Mouse (Mus musculus): Measurements from ENCODE around the gene Hpn.
A peak's percentile ranks its signal among the peaks of the same experiment; 100 is the strongest.

Gene Hpn

GRCm38 (mm10) chr7:31110861-31111385 lies 4.2 kb downstream of the Hpn start:
- DNase-seq (ENCODE audit: low spot score): peak; percentile 45

DNA sequence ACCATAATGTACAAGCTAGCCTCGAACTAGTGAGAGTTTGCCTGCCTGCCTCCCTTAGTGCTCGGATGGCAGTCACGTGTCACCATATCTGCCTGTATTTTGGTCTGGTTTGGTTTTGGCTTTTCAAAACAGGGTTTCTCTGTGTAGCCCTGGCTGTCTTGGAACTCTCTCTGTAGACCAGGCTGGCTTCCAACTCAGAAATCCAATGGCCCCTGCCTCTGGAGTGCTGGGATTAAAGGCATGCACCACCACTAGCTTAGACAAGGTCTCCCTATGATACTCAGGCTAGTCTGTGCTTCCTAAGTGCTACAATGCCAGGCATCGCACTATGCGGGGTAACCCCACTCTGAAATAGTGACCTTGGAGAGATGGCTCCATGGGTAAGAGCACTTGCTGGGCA lies 5.3 kb downstream of the Hpn start:
- no peak for DNase-seq (ENCODE audit: low spot score)

DNA sequence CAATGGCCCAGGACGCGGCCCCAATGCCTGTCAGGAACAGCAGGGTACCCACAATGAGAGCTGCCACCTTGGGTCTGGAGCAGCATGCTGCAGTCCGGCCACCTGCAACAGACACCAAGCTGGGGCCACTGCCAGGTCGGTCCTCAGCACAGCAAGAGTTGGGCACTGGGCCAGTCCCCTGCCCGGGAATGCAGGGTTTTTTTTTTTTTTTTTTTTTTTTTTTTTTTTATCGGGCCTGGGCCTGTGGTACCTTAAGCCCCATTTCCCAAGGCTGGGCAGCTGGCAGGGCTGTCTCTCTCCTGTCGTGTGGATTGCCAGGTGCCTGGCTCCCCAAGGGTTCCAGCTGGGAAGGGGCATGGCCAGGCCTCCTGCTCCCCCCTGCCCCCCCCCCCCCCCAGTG lies 6.0 kb downstream of the Hpn start:
- no peak for DNase-seq (ENCODE audit: low spot score)

GRCm38 (mm10) chr7:31107781-31108180 lies 7.3 kb downstream of the Hpn start:
- DNase-seq (ENCODE audit: low spot score): no peak

DNA sequence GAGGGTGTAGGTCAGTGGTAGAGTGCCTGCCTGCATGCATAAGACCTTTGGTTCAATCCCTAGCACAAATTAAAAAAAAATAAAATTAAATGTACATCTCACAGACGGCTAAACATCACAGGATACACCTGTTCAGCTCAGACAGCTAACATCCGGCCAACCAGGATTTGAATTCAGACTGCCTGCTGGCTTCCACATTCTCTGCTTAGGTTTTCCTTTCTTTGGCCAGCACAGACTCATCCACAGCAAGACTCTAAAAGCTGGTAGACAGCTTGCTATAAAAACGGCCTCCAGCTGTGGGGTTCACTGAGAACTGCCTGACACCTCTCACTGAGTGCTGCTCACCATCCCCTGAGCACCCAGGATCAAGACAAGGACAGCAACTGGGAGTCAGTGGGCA lies 8.9 kb downstream of the Hpn start:
- DNase-seq (ENCODE audit: low spot score): no peak

DNA sequence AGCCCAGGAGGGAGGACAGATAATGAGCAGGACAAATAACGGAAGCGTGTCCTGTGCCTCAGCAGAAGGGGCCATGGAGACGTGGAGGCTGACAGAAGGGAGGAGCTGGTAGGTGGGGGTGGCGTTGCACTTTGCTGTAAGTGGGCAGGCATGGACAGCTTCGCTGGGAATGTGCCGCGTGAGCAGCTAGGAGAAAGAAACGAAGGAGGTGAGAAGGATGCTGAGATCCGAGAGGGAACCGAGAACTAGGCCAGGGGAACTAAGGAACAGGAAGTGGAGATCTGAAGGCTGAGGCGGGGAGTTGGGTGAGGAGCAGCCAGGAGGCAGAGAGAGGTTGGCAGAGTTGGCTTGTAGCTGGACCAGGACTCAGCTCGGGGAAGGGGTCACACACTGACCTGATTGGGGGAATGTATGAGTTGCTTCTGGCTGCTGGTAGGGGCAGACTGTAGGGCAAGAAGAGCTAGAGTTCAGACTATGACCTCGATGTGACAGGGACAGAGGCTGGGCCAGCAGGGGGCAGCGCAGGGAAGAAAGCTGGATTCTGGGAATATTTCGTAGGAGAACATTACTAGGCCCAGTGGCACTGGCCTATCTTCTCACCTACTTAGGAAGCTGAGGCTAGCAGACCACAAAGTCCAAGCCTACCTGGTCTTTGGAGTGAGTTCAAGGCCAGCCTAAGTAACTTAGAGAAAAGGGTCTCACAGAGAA lies 9.9 kb downstream of the Hpn start:
- no peak for DNase-seq (ENCODE audit: low spot score)

DNA sequence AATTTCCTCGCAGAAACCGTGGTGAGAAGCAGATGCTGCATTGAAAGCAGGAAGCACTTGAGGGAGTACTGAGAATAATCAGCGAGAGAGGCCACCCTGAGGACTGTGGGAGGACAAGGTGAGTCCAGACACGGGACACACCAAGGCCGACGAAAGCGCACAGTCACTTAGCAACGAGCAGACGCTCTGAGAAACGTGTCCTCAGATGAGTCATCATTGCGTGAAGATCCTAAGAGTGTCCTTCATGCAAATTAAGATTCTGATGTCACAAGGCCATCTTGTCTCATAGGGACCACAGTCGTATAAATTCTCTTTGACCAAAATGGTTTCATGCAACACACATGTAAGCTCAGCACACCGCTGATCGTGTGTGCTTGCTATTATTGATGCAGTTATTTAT lies 14.3 kb downstream of the Hpn start:
- no peak for DNase-seq (ENCODE audit: low spot score)

- no peak for DNase-seq (ENCODE audit: low spot score)
Observed at GRCm38 (mm10) chr7:31099612-31099982, 15.5 kb downstream of the Hpn start.

DNA sequence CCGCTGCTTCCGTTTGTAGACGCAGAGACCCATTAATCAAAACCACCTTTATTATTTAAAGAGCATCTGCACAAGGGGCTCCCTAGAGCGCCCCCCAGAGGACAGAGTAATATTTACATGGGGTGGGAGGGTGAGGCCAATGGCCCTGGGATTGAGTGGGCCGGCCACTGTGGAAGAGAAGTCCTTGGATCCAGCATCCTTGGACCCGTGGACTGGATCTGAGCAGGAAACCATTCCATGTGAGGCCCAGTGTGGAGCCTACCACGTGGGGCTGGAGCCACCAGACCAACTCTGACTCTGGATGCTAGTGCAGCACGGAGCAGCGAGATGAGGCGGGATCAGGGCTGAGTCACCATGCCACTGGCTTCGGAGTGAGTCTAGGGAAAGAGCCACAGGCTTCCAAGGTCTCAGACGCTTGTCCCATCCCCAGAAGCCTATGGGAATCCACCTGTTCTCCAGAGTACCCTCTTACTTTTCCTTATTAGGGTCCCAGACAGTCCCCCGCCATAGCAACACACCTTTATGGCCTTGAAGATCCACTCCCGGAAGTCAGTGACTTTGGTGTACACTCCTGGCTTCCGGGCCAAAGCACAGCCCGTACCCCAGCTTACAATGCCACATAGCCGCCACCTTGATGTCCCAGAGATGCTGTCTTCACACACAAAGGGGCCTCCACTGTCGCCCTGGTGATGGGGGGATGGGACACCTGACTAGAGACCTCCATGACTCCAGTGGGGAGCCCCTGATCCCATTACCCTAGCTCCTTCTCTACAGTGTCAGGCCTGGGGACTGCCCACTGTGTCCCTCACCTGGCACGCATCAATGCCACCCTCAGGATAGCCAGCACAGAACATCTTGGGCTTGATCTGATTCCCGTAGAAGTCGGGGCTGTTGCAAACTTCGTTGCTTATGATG lies 16.1 kb downstream of the Hpn start:
- no peak for DNase-seq (ENCODE audit: low spot score)

GRCm38 (mm10) chr7:31097583-31098248 lies 17.4 kb downstream of the Hpn start:
- DNase-seq (ENCODE audit: low spot score): peak; percentile 88

- no peak for DNase-seq (ENCODE audit: low spot score)
Observed at GRCm38 (mm10) chr7:31096892-31097564, 18.1 kb downstream of the Hpn start.

DNA sequence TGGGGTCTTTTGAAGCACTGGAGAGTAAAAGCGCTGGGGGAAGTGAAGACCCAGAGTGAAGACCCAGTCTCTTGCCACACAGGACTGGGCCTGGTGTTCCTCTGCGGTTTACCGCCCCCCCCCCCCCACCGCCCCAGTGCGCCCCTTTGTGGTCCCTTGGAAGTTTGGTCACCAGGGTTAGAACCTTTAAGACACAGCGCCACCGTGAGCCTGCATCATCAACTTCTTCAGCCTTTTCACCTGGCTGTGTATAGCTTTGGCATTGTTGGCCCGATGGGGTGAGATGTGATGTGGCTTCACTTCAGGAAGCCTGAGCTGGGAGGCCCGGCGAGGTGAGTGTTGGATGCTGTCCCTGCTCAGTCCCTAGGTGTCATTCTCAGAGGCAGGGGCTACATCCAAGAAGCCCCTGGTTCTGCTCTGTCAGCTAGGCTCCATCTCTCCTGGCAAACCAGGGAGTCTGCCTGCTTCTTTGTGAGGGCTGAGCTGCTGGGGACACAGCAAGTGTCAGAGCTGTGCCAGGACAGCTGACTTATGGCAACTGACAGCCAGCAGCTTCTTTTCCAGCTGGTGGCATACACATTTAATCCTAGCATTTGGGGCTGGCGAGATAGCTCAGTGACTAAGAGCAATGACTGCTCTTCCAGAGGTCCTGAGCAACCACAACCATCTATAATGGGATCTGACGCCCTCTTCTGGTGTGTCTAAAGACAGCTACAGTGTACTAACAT lies 20.2 kb downstream of the Hpn start:
- peak; percentile 52 for DNase-seq (ENCODE audit: low spot score)

- DNase-seq (ENCODE audit: low spot score): peak; percentile 78
Observed at GRCm38 (mm10) chr7:31089721-31090120, 25.4 kb downstream of the Hpn start.

DNA sequence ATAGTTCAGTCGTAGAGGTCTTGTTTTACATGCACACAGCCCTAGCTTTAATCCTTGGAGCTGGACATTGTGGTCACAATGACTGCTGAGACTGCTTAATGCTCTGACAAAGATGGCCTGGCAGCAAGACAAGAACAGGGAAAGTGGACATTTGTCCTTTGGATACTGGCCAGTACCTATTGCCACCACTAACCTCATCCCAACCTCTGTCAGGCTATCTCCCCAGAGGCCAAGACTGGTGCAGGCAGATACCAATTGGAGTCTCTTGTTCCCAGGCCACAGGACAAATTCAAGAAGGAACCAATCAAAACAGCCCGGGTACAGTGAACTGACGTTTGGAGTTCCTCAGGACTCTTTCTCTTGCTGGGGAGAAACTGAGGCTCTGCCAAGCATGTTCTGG lies 26.9 kb downstream of the Hpn start:
- no peak for DNase-seq (ENCODE audit: low spot score)

DNA sequence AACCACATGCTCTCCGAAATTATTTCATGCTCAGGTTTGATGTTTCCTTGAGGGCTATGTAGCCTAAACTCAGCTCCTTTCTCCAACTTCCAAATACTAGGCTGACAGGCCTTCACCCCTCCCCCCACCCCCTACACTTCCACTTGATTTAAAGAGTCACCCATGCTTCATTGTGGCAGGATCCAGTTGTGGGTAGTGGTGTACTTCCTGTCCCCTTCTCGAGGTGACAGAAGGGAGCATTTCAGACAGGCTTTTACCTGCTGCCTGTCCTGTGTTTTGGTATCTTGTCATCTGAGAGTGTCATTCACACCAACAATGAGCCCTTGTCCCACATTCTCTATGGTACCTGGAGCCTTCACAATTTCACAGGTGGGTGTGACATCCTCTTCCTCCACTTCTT lies 27.8 kb downstream of the Hpn start:
- DNase-seq (ENCODE audit: low spot score): peak; percentile 55

GRCm38 (mm10) chr7:31086175-31086755 lies 28.8 kb downstream of the Hpn start:
- peak; percentile 30 for DNase-seq (ENCODE audit: low spot score)

- no peak for DNase-seq (ENCODE audit: low spot score)
Observed at GRCm38 (mm10) chr7:31085171-31085570, 29.9 kb downstream of the Hpn start.

DNA sequence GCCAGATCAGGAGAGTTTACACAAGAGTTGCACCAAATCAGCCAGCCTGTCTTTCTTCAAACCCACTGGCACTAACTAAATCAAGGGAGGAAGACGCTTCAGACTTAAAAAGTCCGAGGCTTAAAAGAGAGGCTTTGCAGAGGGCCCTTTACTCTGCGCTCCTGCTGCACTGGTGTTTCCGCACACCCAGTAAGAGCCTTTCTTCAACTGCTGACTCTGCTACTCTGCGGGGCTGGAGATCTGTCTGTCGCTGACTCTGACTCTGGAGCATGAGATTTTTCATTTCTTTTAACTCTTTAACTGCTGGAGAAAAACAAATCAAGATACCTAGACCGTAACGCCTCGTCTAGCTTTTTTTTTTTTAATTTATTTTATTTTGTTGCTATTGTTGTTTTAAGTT lies 30.9 kb downstream of the Hpn start:
- DNase-seq (ENCODE audit: low spot score): peak; percentile 34

DNA sequence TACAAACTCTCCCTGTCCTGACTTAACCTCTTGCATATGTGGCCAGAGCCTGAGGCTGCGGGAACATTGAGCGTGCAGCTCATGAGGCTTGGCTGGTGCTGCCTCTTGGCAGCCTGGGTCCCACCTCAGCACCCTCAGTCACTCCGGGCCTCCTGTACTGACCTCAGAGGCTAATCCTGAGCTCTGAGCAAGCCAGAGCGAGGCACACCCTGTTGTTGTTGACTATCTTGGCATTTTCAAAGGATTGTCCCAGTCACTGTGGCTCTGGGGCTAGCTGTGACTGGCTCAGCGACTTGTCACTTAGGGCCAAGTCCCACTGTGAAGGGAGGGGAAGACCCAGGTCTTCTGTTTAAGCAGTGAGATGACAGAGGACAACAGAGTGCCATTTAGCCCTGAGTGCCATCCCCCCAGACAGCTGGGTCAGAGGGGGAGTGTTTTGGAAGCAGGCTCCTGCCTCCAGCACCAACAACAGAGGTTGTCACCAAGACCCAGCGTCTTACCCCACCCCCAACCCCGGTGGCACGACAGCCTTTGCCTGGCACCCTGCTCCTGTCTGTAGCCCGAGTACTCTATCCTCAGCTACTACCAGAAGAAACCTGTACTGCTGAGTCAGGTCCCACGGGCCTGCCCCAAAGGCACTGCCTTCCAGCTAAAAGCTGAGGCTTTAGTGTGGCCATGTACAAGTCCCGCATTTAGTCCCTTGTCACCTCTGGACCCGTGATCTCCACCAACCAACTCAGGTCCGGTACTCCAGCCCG lies 32.1 kb downstream of the Hpn start:
- DNase-seq (ENCODE audit: low spot score): no peak

DNA sequence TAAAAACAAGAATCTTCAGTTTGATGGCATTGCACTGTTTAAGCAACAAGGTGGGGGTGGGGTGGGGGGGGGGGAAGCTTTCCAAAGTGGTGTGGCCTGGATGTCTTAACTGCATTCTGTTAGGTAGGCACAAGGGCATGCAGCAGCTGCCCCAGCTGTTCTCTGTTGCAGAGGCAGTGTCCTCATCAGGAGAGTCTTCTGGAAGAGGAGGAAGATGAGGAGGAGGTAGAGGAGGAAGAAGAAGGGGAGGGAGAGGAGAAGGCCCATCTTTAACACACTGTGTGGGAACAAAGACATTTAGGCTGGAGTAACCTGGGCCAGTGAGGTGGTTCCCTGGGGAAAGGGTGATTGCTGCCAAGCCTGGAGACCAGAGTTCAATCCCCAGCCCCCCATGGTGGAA lies 33.0 kb downstream of the Hpn start:
- DNase-seq (ENCODE audit: low spot score): no peak

Measured in T-cell, adult 2 months (primary cell).